Mouse (Mus musculus) cortical plate, adult 2 months (tissue): ENCODE results near the gene Hspbap1.

Source experiments
- CTCF ChIP-seq: fragments of 200-500 bp; IDR thresholded peaks from 2 replicates; pipeline ENCODE4 v1.5.1; 2011; ENCODE audit warnings: mild to moderate bottlenecking, control low read depth, low read length; ENCODE audit not compliant: insufficient read depth; ENCODE audit errors: extremely low read depth
- POLR2A ChIP-seq: fragments of 200-500 bp; IDR thresholded peaks from 2 replicates; pipeline ENCODE4 v1.6.1; 2011; ENCODE audit warnings: mild to moderate bottlenecking, low read length, control low read depth; ENCODE audit not compliant: insufficient read depth; ENCODE audit errors: extremely low read depth

DNA sequence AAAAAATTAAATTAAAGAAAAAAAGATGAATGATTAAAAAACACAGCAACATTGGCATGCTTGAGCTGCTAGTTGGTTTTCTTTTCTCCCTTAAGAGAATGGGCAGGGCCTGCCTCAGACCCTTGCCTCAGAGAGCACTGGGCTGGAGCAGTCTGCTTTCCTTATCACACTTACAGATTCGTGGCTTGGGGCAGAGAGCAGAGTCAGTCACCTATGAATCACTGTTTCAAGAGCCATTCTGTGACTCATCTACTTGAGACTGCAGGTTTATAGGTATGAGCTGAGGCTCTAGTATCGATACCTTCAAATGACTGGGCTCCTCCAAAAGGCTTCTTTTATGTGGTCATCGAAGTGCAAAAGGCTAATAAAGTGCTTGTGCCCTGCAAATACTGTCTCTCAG lies 42.9 kb downstream of the Hspbap1 start:
- TF ChIP-seq POLR2A (no peak), CTCF (no peak)
